Mouse (Mus musculus) testis, postnatal 14 days (tissue): ENCODE data around the gene Apobec3.
"Not testable (repeated sequence)": the region's sequence is repeated elsewhere in the genome, so short reads cannot be mapped to it uniquely, and the experiment has no call there.

ENCODE experiments used
- DNase-seq: peaks from one replicate; pipeline ENCODE4 v3.0.0; 2021; ENCODE audit warnings: low spot score

The Apobec3 gene

GRCm38 (mm10) chr15:79928316-79928715 lies 36.9 kb downstream of the Apobec3 start:
- DNase-seq = no peak

- no peak for DNase-seq
Measured at GRCm38 (mm10) chr15:79928736-79929135, 37.3 kb downstream of the Apobec3 start.

- no peak for DNase-seq
Measured at GRCm38 (mm10) chr15:79929734-79930133, 38.3 kb downstream of the Apobec3 start.

GRCm38 (mm10) chr15:79931496-79932141 lies 40.2 kb downstream of the Apobec3 start:
- DNase-seq = no peak

- DNase-seq = peak; percentile 86
Measured at GRCm38 (mm10) chr15:79932323-79932987, 41.0 kb downstream of the Apobec3 start.

- no peak for DNase-seq
Measured at GRCm38 (mm10) chr15:79933052-79933669, 41.7 kb downstream of the Apobec3 start.

- DNase-seq = no peak
Measured at GRCm38 (mm10) chr15:79933670-79934514, 42.4 kb downstream of the Apobec3 start.

- DNase-seq = no peak
Measured at GRCm38 (mm10) chr15:79934776-79935175, 43.3 kb downstream of the Apobec3 start.

- DNase-seq = no peak
Measured at GRCm38 (mm10) chr15:79935654-79936373, 44.4 kb downstream of the Apobec3 start.

- DNase-seq = no peak
Measured at GRCm38 (mm10) chr15:79936374-79936751, 44.9 kb downstream of the Apobec3 start.

GRCm38 (mm10) chr15:79939020-79939419 lies 47.6 kb downstream of the Apobec3 start:
- peak; percentile 86 for DNase-seq

GRCm38 (mm10) chr15:79939501-79939900 lies 48.0 kb downstream of the Apobec3 start:
- DNase-seq = not testable (repeated sequence)

GRCm38 (mm10) chr15:79939913-79940312 lies 48.5 kb downstream of the Apobec3 start:
- no peak for DNase-seq

- no peak for DNase-seq
Measured at GRCm38 (mm10) chr15:79940932-79941331, 49.5 kb downstream of the Apobec3 start.

GRCm38 (mm10) chr15:79942541-79942940 lies 51.1 kb downstream of the Apobec3 start:
- no peak for DNase-seq

- DNase-seq = no peak
Measured at GRCm38 (mm10) chr15:79943584-79943983, 52.1 kb downstream of the Apobec3 start.

- DNase-seq = no peak
Measured at GRCm38 (mm10) chr15:79944948-79945347, 53.5 kb downstream of the Apobec3 start.

- peak; percentile 80 for DNase-seq
Measured at GRCm38 (mm10) chr15:79946022-79946421, 54.6 kb downstream of the Apobec3 start.

GRCm38 (mm10) chr15:79946790-79947189 lies 55.3 kb downstream of the Apobec3 start:
- DNase-seq = no peak

- DNase-seq = no peak
Measured at GRCm38 (mm10) chr15:79947681-79948080, 56.2 kb downstream of the Apobec3 start.

- DNase-seq = peak; percentile 67
Measured at GRCm38 (mm10) chr15:79950250-79951025, 59.0 kb downstream of the Apobec3 start.
